Mouse (Mus musculus): ENCODE results near the gene Cep112. TPM values are rescaled to one million over a fixed set of nuclear protein-coding genes. Genes with fewer than 3 reads are reported as not detected.

Gene Cep112
- total RNA-seq, 2 experiments from 2014 or later: 20.0 to 21.3 TPM

GRCm38 (mm10) chr11:108593207-108593958, 168.4 kb downstream of the Cep112 start:
- no peak for DNase-seq (ENCODE audit: low spot score in 2 of 2)

DNA sequence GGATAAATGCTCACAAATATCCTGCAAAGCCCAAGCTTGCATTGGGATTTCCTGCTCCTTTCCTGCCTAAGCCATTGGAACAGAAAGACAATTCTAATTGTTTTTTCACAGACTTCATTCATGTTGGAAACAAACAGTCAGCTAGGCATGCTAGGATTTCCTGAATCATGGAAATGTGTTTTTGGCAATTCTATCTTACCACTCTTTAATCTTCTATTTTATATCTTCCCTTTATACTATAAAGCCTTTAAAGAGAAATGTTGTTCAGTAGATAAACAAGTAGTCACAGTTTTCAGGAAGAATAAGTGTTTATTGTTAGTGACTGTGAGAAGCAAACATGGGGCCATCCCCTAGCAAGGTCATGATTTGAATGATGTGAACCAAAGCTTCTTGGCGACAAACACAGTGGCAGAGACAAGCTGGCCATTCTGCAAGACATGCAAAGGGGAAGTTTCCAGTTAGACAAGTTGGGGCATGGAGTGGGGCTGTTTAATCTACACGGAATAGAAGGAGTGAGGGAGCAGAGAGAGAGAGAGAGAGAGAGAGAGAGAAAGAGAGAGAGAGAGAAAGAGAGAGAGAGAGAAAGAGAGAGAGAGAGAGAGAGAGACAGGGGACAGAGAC, 169.1 kb downstream of the Cep112 start:
- no peak for DNase-seq (ENCODE audit: low spot score in 2 of 2)

DNA sequence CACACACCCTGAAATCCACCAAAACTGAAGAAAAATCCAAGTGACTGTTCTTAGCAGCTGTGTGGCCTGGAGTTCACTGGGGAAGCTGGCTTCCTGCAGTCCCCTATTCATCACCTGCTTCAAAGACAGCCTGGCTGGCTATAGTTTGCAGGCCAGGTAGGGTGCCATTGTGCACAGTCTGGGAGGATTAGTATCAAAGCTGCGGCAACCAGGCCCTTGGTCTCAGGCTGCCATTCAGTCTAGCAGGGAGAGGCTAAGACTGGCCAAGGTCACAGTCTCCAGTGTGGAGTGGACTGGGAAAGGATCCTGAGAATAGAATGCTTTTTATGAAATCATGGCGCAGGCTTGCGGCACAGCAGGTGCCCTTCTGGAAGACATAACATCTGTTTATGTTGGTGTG, 180.3 kb downstream of the Cep112 start:
- no peak for DNase-seq (ENCODE audit: low spot score in 2 of 2)

DNA sequence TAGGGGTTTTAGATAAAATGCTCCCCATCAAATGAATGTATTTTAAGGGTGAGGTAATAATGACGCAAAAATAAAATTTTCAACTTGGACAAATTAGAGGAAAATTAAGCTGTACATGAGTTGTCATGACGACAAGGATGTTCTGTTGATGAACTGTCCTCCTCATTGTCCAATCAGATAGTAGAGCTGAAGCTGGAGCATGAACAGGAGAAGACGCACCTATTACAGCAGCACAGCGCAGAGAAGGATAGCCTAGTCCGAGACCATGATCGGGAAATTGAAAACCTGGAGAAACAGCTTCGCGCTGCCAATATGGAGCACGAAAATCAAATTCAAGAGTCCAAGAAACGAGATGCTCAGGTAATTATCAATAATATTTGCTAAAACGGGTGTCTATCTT, 181.0 kb downstream of the Cep112 start:
- DNase-seq (ENCODE audit: low spot score in 2 of 2): no peak

DNA sequence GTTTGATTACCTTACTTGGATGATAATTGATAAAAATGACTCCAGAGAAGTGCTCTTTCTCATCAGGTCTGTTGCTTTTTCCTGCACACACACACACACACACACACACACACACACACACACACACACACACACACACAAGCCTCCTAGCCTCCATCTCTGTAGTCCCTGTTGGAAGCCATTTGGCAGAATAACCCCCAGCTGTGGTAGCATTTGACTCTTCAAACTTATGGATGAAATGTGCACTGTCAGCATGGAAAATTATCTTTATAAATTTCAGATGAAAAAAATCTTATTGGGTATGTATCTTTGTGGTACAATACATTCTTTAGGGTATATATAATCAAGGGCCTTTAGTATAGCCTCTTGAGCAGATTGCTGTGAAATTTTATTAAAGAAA, 181.8 kb downstream of the Cep112 start:
- DNase-seq (ENCODE audit: low spot score in 2 of 2): no peak

DNA sequence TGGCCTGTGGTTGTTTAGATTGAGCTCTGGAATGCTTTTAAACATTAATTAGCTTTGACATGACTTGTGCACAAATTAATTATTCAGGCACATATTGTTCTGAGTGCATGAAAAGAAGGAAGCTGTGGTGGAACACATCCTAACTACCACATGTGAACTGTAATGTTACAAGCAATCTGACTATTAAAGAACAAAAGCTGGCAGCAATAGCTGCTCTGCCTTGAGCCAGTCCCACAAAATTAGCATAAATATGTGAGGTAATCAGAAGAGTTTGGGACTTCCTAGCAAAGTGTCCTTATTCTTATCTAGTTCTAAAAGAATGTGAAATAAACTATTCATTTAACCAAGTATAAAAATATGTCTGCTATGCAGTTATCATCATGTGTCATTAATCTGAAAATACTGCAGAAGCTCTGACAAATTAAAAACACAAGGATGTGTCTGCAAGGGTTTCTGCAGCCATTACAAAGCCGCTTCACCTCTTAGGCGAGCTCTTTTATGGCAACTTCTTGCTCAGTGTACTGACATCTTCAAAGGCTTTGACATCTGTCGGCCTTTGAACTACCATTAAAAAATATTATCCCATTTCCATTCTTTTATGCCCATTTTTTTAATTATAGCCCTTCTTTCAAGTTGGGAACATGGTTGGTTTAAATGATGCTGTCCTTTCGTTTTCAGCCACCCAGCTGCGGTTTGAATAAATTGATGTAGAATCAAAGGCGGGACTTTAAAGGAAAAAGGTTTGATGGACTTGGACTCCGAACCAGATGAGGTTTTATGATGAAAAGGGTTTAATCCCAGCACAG, 195.8 kb downstream of the Cep112 start:
- no peak for DNase-seq (ENCODE audit: low spot score in 2 of 2)

DNA sequence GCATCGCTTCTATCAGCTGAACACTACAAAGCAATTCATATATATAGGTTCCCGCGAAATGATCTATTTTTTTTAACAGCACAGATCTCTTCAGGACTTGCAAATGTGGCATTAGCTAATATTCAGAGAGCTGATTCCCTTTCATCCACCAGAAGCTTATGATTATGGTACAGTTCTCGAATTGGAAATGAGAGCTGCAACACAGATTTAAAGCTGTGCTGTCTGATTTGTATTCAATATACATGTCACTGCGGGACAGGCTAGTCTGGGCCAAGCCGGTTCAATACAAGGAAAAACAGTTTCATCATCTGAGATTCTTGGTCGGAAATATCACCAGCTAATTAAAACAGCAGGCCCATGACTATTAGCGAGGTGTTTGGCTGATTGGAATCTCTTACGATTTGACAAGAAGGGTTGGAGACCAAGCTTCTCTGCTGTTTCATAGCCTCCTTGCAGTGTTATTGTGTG, 196.5 kb downstream of the Cep112 start:
- no peak for DNase-seq (ENCODE audit: low spot score in 2 of 2)

DNA sequence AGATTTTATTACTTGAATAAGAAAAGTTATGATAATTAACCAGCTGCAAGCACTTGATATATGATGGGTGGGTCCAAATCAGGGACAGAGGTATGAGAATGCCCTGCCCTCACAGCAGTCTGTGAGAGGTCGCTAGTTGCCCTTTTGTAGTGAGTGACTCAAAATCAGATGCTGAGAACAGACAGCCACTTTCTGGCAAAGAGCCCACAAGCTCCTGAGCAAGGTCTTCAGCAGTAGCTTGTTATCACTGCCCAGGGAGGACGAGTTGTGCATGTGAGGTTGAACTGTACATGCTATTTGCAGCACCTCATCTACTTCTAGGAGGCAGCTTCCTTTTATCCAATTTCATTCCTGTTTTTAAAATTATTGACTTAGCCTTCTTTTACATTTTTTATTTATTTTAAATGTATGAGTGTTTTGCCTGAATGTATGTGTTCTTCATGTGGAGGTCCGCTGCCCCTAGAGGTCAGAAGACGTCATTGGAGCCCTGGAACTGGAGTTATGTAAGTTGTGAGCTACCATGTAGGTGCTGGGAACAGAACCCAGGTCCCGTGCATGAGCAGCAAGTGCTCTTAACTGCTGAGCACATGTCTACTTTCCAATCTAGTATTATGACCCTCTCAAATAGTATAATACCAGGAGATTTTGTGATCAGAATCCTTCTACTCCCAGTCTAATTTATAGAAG, 200.7 kb downstream of the Cep112 start:
- no peak for DNase-seq (ENCODE audit: low spot score in 2 of 2)

GRCm38 (mm10) chr11:108637780-108638179, 212.8 kb downstream of the Cep112 start:
- DNase-seq (ENCODE audit: low spot score in 2 of 2): no peak

DNA sequence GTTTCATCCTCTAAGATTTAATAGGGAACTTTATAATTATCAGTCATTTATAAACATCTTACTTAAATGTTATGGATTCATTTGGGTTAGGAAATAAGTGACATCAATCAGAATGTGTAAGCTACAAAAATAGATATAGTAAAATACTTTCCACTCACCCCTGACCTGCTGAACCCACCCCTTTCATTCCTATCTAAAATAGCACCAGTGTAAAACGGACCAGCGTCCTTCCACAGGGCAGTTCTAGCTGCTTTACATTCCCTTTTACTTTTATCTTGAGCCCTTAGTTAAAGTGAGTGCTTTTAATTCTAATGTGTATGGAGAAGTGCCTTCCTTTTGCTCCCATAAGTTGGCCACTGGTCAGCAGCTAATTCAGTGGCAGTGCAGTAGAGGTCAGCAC, 230.6 kb downstream of the Cep112 start:
- no peak for DNase-seq (ENCODE audit: low spot score in 2 of 2)

DNA sequence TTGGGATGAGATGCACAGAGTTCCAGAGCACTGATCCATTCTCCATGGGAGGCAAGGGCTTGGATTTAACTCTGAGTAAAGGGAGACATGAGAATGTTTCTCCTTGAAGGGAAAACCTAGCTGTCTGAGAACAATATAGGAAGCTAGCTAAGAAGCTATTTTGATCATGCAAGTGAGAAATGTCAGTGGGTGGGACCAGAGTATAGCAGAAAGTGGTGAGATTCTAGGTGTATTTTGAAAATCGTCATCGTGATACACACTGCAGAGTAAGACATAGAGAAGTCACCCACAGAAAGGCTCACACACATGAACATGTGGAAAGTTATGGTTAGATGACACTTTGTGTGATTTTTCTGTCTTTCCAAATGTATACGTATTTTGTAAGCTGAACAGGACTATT, 257.0 kb downstream of the Cep112 start:
- no peak for DNase-seq (ENCODE audit: low spot score in 2 of 2)

DNA sequence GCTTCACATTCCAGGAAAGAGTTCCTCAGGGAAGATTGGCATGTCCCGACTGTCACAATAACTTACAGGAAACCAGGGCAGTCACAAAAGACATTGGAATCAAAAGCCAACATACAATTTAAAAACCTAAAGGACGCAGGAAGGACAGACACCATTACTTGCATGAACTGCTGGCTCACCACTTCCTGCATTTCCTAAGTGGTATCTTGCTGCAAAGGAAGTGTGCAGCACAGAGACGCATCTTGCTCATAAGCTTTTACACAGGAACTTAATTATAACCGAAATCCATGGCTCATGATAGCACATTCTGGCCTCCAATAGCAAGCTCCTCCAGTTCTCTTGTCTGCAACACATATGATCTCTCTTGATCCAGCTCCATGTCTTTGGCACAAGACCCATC, 271.6 kb downstream of the Cep112 start:
- DNase-seq (ENCODE audit: low spot score in 2 of 2): no peak

DNA sequence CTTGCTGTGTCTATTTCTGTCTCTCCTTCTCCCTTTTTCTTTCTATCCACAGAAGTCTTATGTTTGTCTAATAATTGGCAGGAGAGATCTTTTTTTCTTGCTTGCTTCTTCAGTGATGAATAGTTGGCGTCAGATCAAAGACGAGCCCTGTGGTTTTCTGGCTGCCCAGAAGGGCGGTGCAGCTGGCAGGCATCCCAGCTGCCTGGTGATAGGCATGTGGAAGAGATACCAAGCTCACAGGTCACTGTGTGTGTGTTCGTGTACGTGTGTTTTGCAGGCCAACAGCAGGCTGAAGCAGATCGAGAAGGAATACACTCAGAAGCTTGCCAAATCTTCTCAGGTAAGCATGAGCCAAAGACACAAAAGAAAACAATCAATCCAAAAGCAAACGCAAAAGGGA, 327.3 kb downstream of the Cep112 start:
- peak in 1 of 2 experiments; percentile 40 for DNase-seq (ENCODE audit: low spot score in 2 of 2)

DNA sequence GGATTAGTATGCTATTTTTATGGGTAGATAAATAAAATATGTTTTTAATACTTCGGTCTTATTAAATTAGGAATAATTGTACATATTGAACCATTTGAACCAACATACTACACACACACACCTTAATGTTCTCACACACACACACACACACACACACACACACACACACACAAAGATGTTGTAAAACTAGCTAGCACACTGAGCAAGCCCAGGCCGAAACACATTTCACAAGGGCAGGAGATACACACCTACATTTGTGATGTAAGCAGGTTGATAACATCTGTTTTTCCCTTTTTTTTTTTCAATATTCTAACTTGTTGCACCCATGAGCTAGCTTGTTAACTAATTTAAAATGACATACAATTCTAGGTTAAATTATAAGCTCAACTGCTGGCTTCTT, 327.8 kb downstream of the Cep112 start:
- no peak for DNase-seq (ENCODE audit: low spot score in 2 of 2)

DNA sequence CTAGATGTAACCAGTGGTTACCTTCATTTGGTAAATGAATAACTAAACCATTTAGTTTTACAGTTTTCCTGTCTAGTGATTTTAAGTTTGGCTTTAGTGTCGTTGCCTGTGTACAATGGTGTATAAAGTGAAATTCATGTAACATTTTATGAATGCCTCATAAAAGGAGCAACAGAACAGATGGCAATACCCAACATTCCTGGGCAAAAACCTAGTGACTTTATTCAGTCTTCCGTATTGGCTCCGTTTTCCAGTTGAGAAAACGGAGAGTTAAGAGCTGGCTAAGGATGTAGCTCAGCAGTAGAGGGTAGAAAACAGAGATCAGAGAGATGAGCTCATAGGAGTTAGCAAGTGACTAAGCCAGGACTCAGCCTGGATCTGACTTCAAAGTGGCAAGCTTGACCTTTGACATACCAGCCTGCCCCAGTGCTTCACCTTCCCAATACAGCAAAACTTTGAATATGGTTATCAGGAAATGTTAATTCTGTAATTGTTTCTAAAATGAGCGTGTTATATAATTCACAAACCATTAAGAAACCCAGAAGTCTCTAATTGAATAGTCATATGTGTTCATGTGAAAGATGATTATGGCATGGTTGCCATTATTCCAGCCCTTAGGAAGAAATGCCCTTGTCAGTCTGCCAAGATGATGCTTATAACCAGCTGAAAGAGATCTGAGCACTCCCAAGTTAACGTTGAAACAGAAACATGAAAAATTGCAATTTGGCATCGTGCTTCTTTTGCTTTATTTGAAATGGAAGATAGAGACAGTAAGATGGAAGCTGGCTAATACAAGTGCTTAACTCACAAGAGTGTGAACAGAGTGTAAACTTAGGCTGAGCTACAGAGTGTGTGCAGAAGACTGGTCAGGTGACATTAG, 328.6 kb downstream of the Cep112 start:
- no peak for DNase-seq (ENCODE audit: low spot score in 2 of 2)

GRCm38 (mm10) chr11:108757211-108757610, 332.2 kb downstream of the Cep112 start:
- no peak for DNase-seq (ENCODE audit: low spot score in 2 of 2)

- DNase-seq (ENCODE audit: low spot score in 2 of 2): no peak
These were observed 332.8 kb downstream of the Cep112 start for GRCm38 (mm10) chr11:108757626-108758430.

- no peak for DNase-seq (ENCODE audit: low spot score in 2 of 2)
These were observed 345.1 kb downstream of the Cep112 start for GRCm38 (mm10) chr11:108770064-108770463.

- no peak for DNase-seq (ENCODE audit: low spot score in 2 of 2)
These were observed 349.2 kb downstream of the Cep112 start for GRCm38 (mm10) chr11:108774019-108774670.
